Mouse (Mus musculus): ENCODE data around the gene Lcn8. TPM values are rescaled to one million over a fixed set of nuclear protein-coding genes. Genes with fewer than 3 reads are reported as not detected.

The Lcn8 gene
- polyA plus RNA-seq, 1 experiment from 2014 or later = not detected

Other genes with a start within 250 kb of the Lcn8 start
- gene Fut7, start 229.9 kb upstream of the Lcn8 start, polyA plus RNA-seq (2014; fragmentation: Nextera tagmentation; extraction: Ambion mirVana) = 0.12 TPM in 1 of 2 replicates, not detected in the other
- 5.4 and 6.4 TPM in 2 replicates for gene Abca2, start 224.4 kb upstream of the Lcn8 start, polyA plus RNA-seq (2014; fragmentation: Nextera tagmentation; extraction: Ambion mirVana)
- gene Clic3, start 196.3 kb upstream of the Lcn8 start, polyA plus RNA-seq (2014; fragmentation: Nextera tagmentation; extraction: Ambion mirVana) = 7.2 and 9.0 TPM in 2 replicates
- gene Paxx, start 192.0 kb upstream of the Lcn8 start, polyA plus RNA-seq (2014; fragmentation: Nextera tagmentation; extraction: Ambion mirVana) = 30.3 and 34.2 TPM in 2 replicates
- gene Ptgds, start 183.1 kb upstream of the Lcn8 start, polyA plus RNA-seq (2014; fragmentation: Nextera tagmentation; extraction: Ambion mirVana) = 5.3 and 6.4 TPM in 2 replicates
- gene Lcn12, start 159.2 kb upstream of the Lcn8 start, polyA plus RNA-seq (2014; fragmentation: Nextera tagmentation; extraction: Ambion mirVana) = not detected in 2 replicates
- 77.5 and 79.3 TPM in 2 replicates for gene Fbxw5, start 152.4 kb upstream of the Lcn8 start, polyA plus RNA-seq (2014; fragmentation: Nextera tagmentation; extraction: Ambion mirVana)
- gene C8g, start 151.4 kb upstream of the Lcn8 start, polyA plus RNA-seq (2014; fragmentation: Nextera tagmentation; extraction: Ambion mirVana) = 4.8 and 7.4 TPM in 2 replicates
- gene Traf2, start 106.2 kb upstream of the Lcn8 start, polyA plus RNA-seq (2014; fragmentation: Nextera tagmentation; extraction: Ambion mirVana) = 30.5 and 33.2 TPM in 2 replicates
- 342 and 346 TPM in 2 replicates for gene Edf1, start 95.3 kb upstream of the Lcn8 start, polyA plus RNA-seq (2014; fragmentation: Nextera tagmentation; extraction: Ambion mirVana)
- gene Mamdc4, start 78.3 kb upstream of the Lcn8 start, polyA plus RNA-seq (2014; fragmentation: Nextera tagmentation; extraction: Ambion mirVana) = 3.6 and 5.5 TPM in 2 replicates
- 225 and 231 TPM in 2 replicates for gene Phpt1, start 77.9 kb upstream of the Lcn8 start, polyA plus RNA-seq (2014; fragmentation: Nextera tagmentation; extraction: Ambion mirVana)
- gene Ajm1, start 71.4 kb upstream of the Lcn8 start, polyA plus RNA-seq (2014; fragmentation: Nextera tagmentation; extraction: Ambion mirVana) = 0.70 and 1.3 TPM in 2 replicates
- gene Rabl6, start 44.6 kb upstream of the Lcn8 start, polyA plus RNA-seq (2014; fragmentation: Nextera tagmentation; extraction: Ambion mirVana) = 67.2 and 69.0 TPM in 2 replicates
- gene Ccdc183, start 35.4 kb upstream of the Lcn8 start, polyA plus RNA-seq (2014; fragmentation: Nextera tagmentation; extraction: Ambion mirVana) = 0.19 and 0.24 TPM in 2 replicates
- gene Tmem141, start 31.1 kb upstream of the Lcn8 start, polyA plus RNA-seq (2014; fragmentation: Nextera tagmentation; extraction: Ambion mirVana) = 25.5 and 26.3 TPM in 2 replicates
- gene Fcna, start 25.1 kb upstream of the Lcn8 start, polyA plus RNA-seq (2014; fragmentation: Nextera tagmentation; extraction: Ambion mirVana) = 0.98 and 1.4 TPM in 2 replicates
- not detected in 2 replicates for gene Lcn5, start 4.8 kb downstream of the Lcn8 start, polyA plus RNA-seq (2014; fragmentation: Nextera tagmentation; extraction: Ambion mirVana)
- gene Lcn6, start 23.7 kb downstream of the Lcn8 start, polyA plus RNA-seq (2014; fragmentation: Nextera tagmentation; extraction: Ambion mirVana) = not detected in 2 replicates
- not detected in 2 replicates for gene Lcn10, start 29.6 kb downstream of the Lcn8 start, polyA plus RNA-seq (2014; fragmentation: Nextera tagmentation; extraction: Ambion mirVana)
- not detected in 2 replicates for gene Obp2a, start 46.9 kb downstream of the Lcn8 start, polyA plus RNA-seq (2014; fragmentation: Nextera tagmentation; extraction: Ambion mirVana)
- 72.0 and 74.9 TPM in 2 replicates for gene Bmyc, start 53.6 kb downstream of the Lcn8 start, polyA plus RNA-seq (2014; fragmentation: Nextera tagmentation; extraction: Ambion mirVana)
- gene Obp2b, start 83.9 kb downstream of the Lcn8 start, polyA plus RNA-seq (2014; fragmentation: Nextera tagmentation; extraction: Ambion mirVana) = not detected in 2 replicates
- gene Lcn3, start 112.4 kb downstream of the Lcn8 start, polyA plus RNA-seq (2014; fragmentation: Nextera tagmentation; extraction: Ambion mirVana) = not detected in 2 replicates
- gene Lcn11, start 123.9 kb downstream of the Lcn8 start, polyA plus RNA-seq (2014; fragmentation: Nextera tagmentation; extraction: Ambion mirVana) = not detected in 2 replicates
- not detected in 2 replicates for gene Gm13539, start 129.1 kb downstream of the Lcn8 start, polyA plus RNA-seq (2014; fragmentation: Nextera tagmentation; extraction: Ambion mirVana)
- gene Glt6d1, start 162.7 kb downstream of the Lcn8 start, polyA plus RNA-seq (2014; fragmentation: Nextera tagmentation; extraction: Ambion mirVana) = not detected in 2 replicates
- not detected in 2 replicates for gene Lcn9, start 170.0 kb downstream of the Lcn8 start, polyA plus RNA-seq (2014; fragmentation: Nextera tagmentation; extraction: Ambion mirVana)
- gene Sohlh1, start 194.1 kb downstream of the Lcn8 start, polyA plus RNA-seq (2014; fragmentation: Nextera tagmentation; extraction: Ambion mirVana) = not detected in 2 replicates
- 0.59 and 0.80 TPM in 2 replicates for gene Kcnt1, start 210.6 kb downstream of the Lcn8 start, polyA plus RNA-seq (2014; fragmentation: Nextera tagmentation; extraction: Ambion mirVana)